Mouse (Mus musculus) gastrocnemius, adult 2 months (tissue): ENCODE data around the gene Ccnc. TPM values are rescaled to one million over a fixed set of nuclear protein-coding genes. Genes with fewer than 3 reads are reported as not detected.
"Not testable (repeated sequence)": the region's sequence is repeated elsewhere in the genome, so short reads cannot be mapped to it uniquely, and the experiment has no call there.

Source experiments
- DNase-seq: peaks from one replicate; pipeline ENCODE4 v3.0.0; 2022
- H3K27ac ChIP-seq: fragments of 200-600 bp; 2 replicates; pipeline ENCODE4 v1.8.1; 2022; ENCODE audit warnings: mild to moderate bottlenecking
- H3K4me3 ChIP-seq: fragments of 200-600 bp; 2 replicates; pipeline ENCODE4 v1.8.1; 2022; ENCODE audit warnings: mild to moderate bottlenecking, moderate library complexity
- CTCF ChIP-seq: fragments of 200-600 bp; IDR thresholded peaks from 2 replicates; pipeline ENCODE4 v1.8.1; 2022; ENCODE audit warnings: antibody characterized with exemption, mild to moderate bottlenecking, moderate library complexity
- intact Hi-C: fragments of 180-260 bp; cut with DNase I; formaldehyde crosslinking; loops from one replicate; pipeline ENCODE4 v1.15.1; 2025
- total RNA-seq, 2 experiments: library from RNA; stranded (reverse); gene quantifications; 2 replicates each; pipeline ENCODE4 v1.2.3; 2021

The Ccnc gene
- total RNA-seq, 2 experiments from 2014 or later, result 10.1 to 11.8 TPM

GRCm38 (mm10) chr4:21687783-21688702, 39.5 kb upstream of the Ccnc start:
- H3K4me3 ChIP-seq, result peak overlapping the region; percentile 75
- no peak for TF ChIP-seq CTCF
- no peak overlapping the region for H3K27ac ChIP-seq
- intact Hi-C loops, result no loop called here
- no peak for DNase-seq

GRCm38 (mm10) chr4:21688703-21689200, 38.7 kb upstream of the Ccnc start:
- peak; percentile 31 for DNase-seq
- Histone ChIP-seq H3K27ac (no peak overlapping the region), H3K4me3 (peak overlapping the region; percentile 75)
- TF ChIP-seq CTCF, result peak; percentile 13; the same call in 1 of the 2 replicates
- intact Hi-C loops, result no loop called here

- DNase-seq, result no peak
- no peak for TF ChIP-seq CTCF
- Histone ChIP-seq H3K4me3 (peak overlapping the region; percentile 75), H3K27ac (no peak overlapping the region)
- intact Hi-C loops, result no loop called here
Observed at GRCm38 (mm10) chr4:21689492-21689941, 38.0 kb upstream of the Ccnc start.

GRCm38 (mm10) chr4:21690221-21690620, 37.3 kb upstream of the Ccnc start:
- DNase-seq, result no peak
- intact Hi-C loops, result no loop called here
- no peak overlapping the region for H3K4me3 ChIP-seq
- no peak overlapping the region for H3K27ac ChIP-seq
- TF ChIP-seq CTCF, result no peak

GRCm38 (mm10) chr4:21695638-21696254, 31.8 kb upstream of the Ccnc start:
- TF ChIP-seq CTCF, result peak; percentile 50
- peak; percentile 39 for DNase-seq
- H3K4me3 ChIP-seq, result no peak overlapping the region
- no peak overlapping the region for H3K27ac ChIP-seq
- intact Hi-C loops, result no loop called here

GRCm38 (mm10) chr4:21705046-21705445, 22.5 kb upstream of the Ccnc start:
- TF ChIP-seq CTCF, result no peak; the same call in 1 of the 2 replicates
- intact Hi-C loops, result no loop called here
- H3K4me3 ChIP-seq, result no peak overlapping the region

GRCm38 (mm10) chr4:21712147-21712546, 15.4 kb upstream of the Ccnc start:
- no peak for TF ChIP-seq CTCF
- DNase-seq, result peak; percentile 78
- Histone ChIP-seq H3K27ac (no peak overlapping the region), H3K4me3 (no peak overlapping the region)
- intact Hi-C loops, result no loop called here

More at GRCm38 (mm10) chr4:21705046-21705445, 22.5 kb upstream of the Ccnc start:
- DNase-seq, result no peak
- no peak overlapping the region for H3K27ac ChIP-seq

GRCm38 (mm10) chr4:21722752-21723334, 4.7 kb upstream of the Ccnc start:
- intact Hi-C loops, result no loop called here
- DNase-seq, result no peak
- H3K4me3 ChIP-seq, result no peak overlapping the region
- H3K27ac ChIP-seq, result no peak overlapping the region
- no peak for TF ChIP-seq CTCF

GRCm38 (mm10) chr4:21726912-21727614, 438 bp upstream of the Ccnc start:
- DNase-seq, result peak; percentile 32
- intact Hi-C loops, result loop anchor here (2.0 to 5.0 kb wide), 2 partner anchors 50 to 88 kb away; no protein-coding TSS in a partner anchor
- Histone ChIP-seq H3K27ac (peak overlapping the region; percentile 88), H3K4me3 (peak overlapping the region; percentile 86)
- peak; percentile 68 for TF ChIP-seq CTCF

GRCm38 (mm10) chr4:21739169-21739568, 11.7 kb downstream of the Ccnc start:
- TF ChIP-seq CTCF, result peak; percentile 9; the same call in 1 of the 2 replicates
- intact Hi-C loops, result no loop called here

GRCm38 (mm10) chr4:21744142-21744541, 16.6 kb downstream of the Ccnc start:
- peak; percentile 12; the same call in 1 of the 2 replicates for TF ChIP-seq CTCF
- H3K4me3 ChIP-seq, DNase-seq, H3K27ac ChIP-seq, intact Hi-C loops: not testable (repeated sequence)

More at GRCm38 (mm10) chr4:21739169-21739568, 11.7 kb downstream of the Ccnc start:
- no peak for DNase-seq
- no peak overlapping the region for H3K27ac ChIP-seq
- H3K4me3 ChIP-seq, result no peak overlapping the region

- Histone ChIP-seq H3K4me3 (no peak overlapping the region), H3K27ac (no peak overlapping the region)
- TF ChIP-seq CTCF, result no peak
- no peak for DNase-seq
- intact Hi-C loops, result no loop called here
Observed at GRCm38 (mm10) chr4:21745723-21746122, 18.2 kb downstream of the Ccnc start.
